19 mouse cellular contexts compared by ENCODE assay signal in the genomic region with DNA sequence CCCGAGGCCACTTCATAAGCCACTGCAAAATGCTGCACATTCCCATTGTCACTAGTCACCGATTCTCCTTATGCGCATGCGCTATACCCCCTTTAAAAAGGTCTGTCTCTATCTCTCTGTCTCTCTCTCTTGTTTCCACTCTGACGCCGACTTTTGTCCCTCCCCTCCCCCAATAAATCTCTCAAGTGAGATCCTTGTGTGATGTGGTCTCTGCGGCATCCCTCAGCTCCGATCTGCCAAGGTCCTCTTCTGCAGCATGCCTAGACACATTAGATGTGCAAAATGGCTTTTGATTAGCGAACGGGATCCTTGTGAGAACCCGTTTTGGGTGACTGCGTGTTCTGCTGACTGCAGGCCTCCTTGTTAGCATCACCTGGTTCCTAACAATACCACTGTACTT.
DNase-seq lines count a peak whose midpoint lies in the region; ATAC-seq lines count a peak whose summit lies in the region.
"Had no signal": no experiment of that assay in that cellular context is flagged by ENCODE, and none has a peak within 500 bp of the region (broad histone marks: within the 10 kb centered on the region; RNA-seq: fewer than 3 reads in every experiment).

No protein-coding gene starts in this region.

- no peak for ATAC-seq in CD4-positive, CD25-positive, alpha-beta regulatory T cell, adult 4 months
- ATAC-seq: activated CD4-positive, CD25-positive, alpha-beta regulatory T cell, adult 4 months; forebrain, embryonic 13.5 days; forebrain, embryonic 15.5 days; forebrain, postnatal 0 days had no signal

- peak; percentile 23 for DNase-seq in CD4-positive, CD25-positive, alpha-beta regulatory T cell, adult 2 months (ENCODE audit: low read depth, low spot score)
- peak; percentile 2 for DNase-seq in thymus, postnatal 0 days (ENCODE audit: low spot score)
- DNase-seq in thymus, postnatal 25 days: no peak
- peak; percentile 73 for DNase-seq in naive thymus-derived CD4-positive, alpha-beta T cell, adult 2 months (ENCODE audit: low read depth)
- no peak for DNase-seq in urinary bladder, postnatal 10 days (ENCODE audit: low spot score)
- DNase-seq: adrenal gland, adult 8-10 months; adrenal gland, postnatal 14 days; adrenal gland, postnatal 36 days; B cell, adult 2 months; cerebellum, adult 11-12 months; cerebellum, adult 2 months; cerebellum, adult 9-10 months; cerebellum, postnatal 10 days; cerebellum, postnatal 25 days; forebrain, postnatal 0 days had no signal

Comparison
In these comparisons a context has a peak if more than half of its experiments do, and no peak if none do; other contexts are left out.
1. DNase-seq: peak in CD4-positive, CD25-positive, alpha-beta regulatory T cell, adult 2 months (single experiment), thymus, postnatal 0 days (single experiment) and naive thymus-derived CD4-positive, alpha-beta T cell, adult 2 months (single experiment); none in thymus, postnatal 25 days (single experiment) and urinary bladder, postnatal 10 days (single experiment).